Mouse (Mus musculus): ENCODE measurements around the gene Trim47. TPM values are rescaled to one million over a fixed set of nuclear protein-coding genes. Genes with fewer than 3 reads are reported as not detected.

Gene Trim47
- 89.0 and 104 TPM in 2 replicates for total RNA-seq (2014; rRNA removed; ENCODE audit: low replicate concordance)
- polyA plus RNA-seq (2015; fragmentation: Nextera tagmentation; extraction: Ambion mirVana), result 42.8 and 43.9 TPM in 2 replicates

DNA sequence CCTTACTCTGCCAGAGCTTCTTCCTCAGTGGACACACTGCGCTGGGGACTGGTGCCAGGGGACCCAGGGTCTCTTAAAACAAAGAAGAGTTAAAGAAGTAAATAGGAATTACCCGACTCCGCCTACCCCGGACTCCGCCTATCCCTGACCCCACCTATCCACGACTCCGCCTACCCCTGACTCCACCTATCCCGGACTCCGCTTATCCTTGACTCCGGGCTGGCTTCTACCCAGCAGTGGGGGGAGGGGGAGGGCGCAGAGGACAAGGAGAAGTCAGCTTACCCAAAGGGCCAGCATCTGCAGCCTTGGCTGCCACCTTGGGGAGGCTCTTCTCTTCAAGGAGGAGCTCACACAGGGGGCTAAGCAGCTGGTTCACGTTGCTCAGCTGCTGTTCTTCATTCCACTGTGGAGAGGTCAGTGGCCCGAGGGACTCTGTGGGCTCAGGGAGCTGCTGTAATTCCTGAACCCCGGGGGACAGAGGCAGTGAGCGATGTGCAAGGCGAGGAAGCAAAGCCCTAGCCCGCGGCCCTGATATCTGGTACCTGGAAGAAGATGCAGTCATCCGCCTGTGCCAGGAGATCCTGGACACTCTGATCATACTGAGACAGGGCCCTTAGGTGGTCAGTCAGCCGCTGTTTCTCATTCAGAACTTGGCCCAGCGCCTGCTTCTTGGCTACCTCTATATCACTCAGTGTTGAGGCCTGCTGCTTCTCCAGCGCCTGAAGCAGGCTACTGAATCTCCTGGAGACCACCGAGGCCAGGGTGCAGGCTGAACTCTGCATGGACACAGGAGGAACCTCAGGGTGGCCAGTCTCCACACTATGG, at the start of gene Trim47:
Gene Trim47, minus strand, starts transcription at position 55 of the 825 bp plus-strand sequence.
- H3K27me3 ChIP-seq (ENCODE audit: control insufficient read depth, insufficient read depth, low read length), result no peaks in the 10 kb centered on the region
- no peak within 1 kb of the TSS for H3K9ac ChIP-seq (replicated peaks; ENCODE audit: low read depth, low read length)
- TF ChIP-seq EP300 (IDR thresholded peaks at IDR 0.05; ENCODE audit: low read depth) (no peak), CTCF (IDR thresholded peaks at IDR 0.05; ENCODE audit: low read depth) (no peak)
- H3K4me2 ChIP-seq (ENCODE audit: low read depth, low read length), result peak within 1 kb of the TSS; percentile 5; the same call in 1 of the 2 replicates
- no peaks in the 10 kb centered on the region for H3K9me3 ChIP-seq (replicated peaks; ENCODE audit: control insufficient read depth, low read length)
- H3K27ac ChIP-seq (ENCODE audit: low read depth), result no peak within 1 kb of the TSS
- WGBS, result 37% methylated on average over 23 of the region's 23 CpGs
- peaks cover 18% of the 10 kb centered on the region for H3K36me3 ChIP-seq (replicated peaks; ENCODE audit: control insufficient read depth, insufficient read depth, low read length)
- no peak within 1 kb of the TSS for H3K4me3 ChIP-seq (ENCODE audit: low read depth, low read length)
- ATAC-seq (ENCODE audit: insufficient read depth, low read depth) (peak; percentile 42; the same call in 1 of the 2 replicates), DNase-seq (ENCODE audit: low spot score) (peak; percentile 64)
- H3K4me1 ChIP-seq (ENCODE audit: control insufficient read depth, insufficient read depth), result peaks cover 23% of the 10 kb centered on the region; the same call in 1 of the 2 replicates

DNA sequence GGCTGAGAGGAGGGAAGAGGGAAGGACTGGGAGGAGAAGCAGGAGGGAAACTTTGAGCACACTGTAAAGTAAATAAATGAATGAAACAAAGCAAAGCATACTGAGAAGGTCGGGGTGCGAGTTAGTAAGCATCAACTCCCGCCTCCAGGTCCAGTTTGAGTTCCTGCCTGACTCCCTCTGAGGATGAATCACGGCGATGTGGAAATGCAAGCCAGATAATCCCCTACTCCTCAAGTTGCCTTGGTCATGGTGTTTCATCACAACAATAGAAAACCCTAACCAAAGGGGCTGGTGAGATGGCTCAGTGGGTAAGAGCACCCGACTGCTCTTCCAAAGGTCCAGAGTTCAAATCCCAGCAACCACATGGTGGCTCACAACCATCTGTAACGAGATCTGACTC, 49.0 kb upstream of the Trim47 start:
- H3K27ac ChIP-seq (ENCODE audit: low read depth), result no peak overlapping the region
- no peaks in the 10 kb centered on the region for H3K9me3 ChIP-seq (replicated peaks; ENCODE audit: control insufficient read depth, low read length)
- H3K4me2 ChIP-seq (ENCODE audit: low read depth, low read length), result no peak overlapping the region
- no peak for ATAC-seq (ENCODE audit: insufficient read depth, low read depth)
- H3K9ac ChIP-seq (replicated peaks; ENCODE audit: low read depth, low read length), result no peak overlapping the region
- WGBS, result 89% methylated on average over 7 of the region's 7 CpGs
- no peak for DNase-seq (ENCODE audit: low spot score)
- no peaks in the 10 kb centered on the region for H3K4me1 ChIP-seq (ENCODE audit: control insufficient read depth, insufficient read depth)
- H3K4me3 ChIP-seq (ENCODE audit: low read depth, low read length), result no peak overlapping the region
- peaks cover 90% of the 10 kb centered on the region for H3K36me3 ChIP-seq (replicated peaks; ENCODE audit: control insufficient read depth, insufficient read depth, low read length)
- no peak for TF ChIP-seq EP300 (IDR thresholded peaks at IDR 0.05; ENCODE audit: low read depth)
- TF ChIP-seq CTCF (IDR thresholded peaks at IDR 0.05; ENCODE audit: low read depth), result no peak
- H3K27me3 ChIP-seq (ENCODE audit: control insufficient read depth, insufficient read depth, low read length), result no peaks in the 10 kb centered on the region

- peaks cover 80% of the 10 kb centered on the region for H3K36me3 ChIP-seq (replicated peaks; ENCODE audit: control insufficient read depth, insufficient read depth, low read length)
- H3K4me3 ChIP-seq (ENCODE audit: low read depth, low read length), result no peak overlapping the region
- TF ChIP-seq CTCF (IDR thresholded peaks at IDR 0.05; ENCODE audit: low read depth), result no peak
- TF ChIP-seq EP300 (IDR thresholded peaks at IDR 0.05; ENCODE audit: low read depth), result no peak
- 90% methylated on average over 22 of the region's 22 CpGs for WGBS
- no peak for ATAC-seq (ENCODE audit: insufficient read depth, low read depth)
- no peaks in the 10 kb centered on the region for H3K4me1 ChIP-seq (ENCODE audit: control insufficient read depth, insufficient read depth)
- H3K4me2 ChIP-seq (ENCODE audit: low read depth, low read length), result no peak overlapping the region
- no peak for DNase-seq (ENCODE audit: low spot score)
- H3K27ac ChIP-seq (ENCODE audit: low read depth), result no peak overlapping the region
- no peak overlapping the region for H3K9ac ChIP-seq (replicated peaks; ENCODE audit: low read depth, low read length)
- H3K27me3 ChIP-seq (ENCODE audit: control insufficient read depth, insufficient read depth, low read length), result no peaks in the 10 kb centered on the region
- H3K9me3 ChIP-seq (replicated peaks; ENCODE audit: control insufficient read depth, low read length), result no peaks in the 10 kb centered on the region
Measured at GRCm38 (mm10) chr11:116174775-116175448, 47.9 kb upstream of the Trim47 start.

GRCm38 (mm10) chr11:116171959-116172358, 44.9 kb upstream of the Trim47 start:
- no peak overlapping the region for H3K4me3 ChIP-seq (ENCODE audit: low read depth, low read length)
- DNase-seq (ENCODE audit: low spot score), result no peak
- H3K9ac ChIP-seq (replicated peaks; ENCODE audit: low read depth, low read length), result no peak overlapping the region
- H3K27ac ChIP-seq (ENCODE audit: low read depth), result no peak overlapping the region
- H3K4me1 ChIP-seq (ENCODE audit: control insufficient read depth, insufficient read depth), result peaks cover 2% of the 10 kb centered on the region
- no peaks in the 10 kb centered on the region for H3K9me3 ChIP-seq (replicated peaks; ENCODE audit: control insufficient read depth, low read length)
- H3K4me2 ChIP-seq (ENCODE audit: low read depth, low read length), result no peak overlapping the region
- TF ChIP-seq CTCF (IDR thresholded peaks at IDR 0.05; ENCODE audit: low read depth), result no peak
- TF ChIP-seq EP300 (IDR thresholded peaks at IDR 0.05; ENCODE audit: low read depth), result no peak
- ATAC-seq (ENCODE audit: insufficient read depth, low read depth), result no peak
- H3K27me3 ChIP-seq (ENCODE audit: control insufficient read depth, insufficient read depth, low read length), result no peaks in the 10 kb centered on the region
- 87% methylated on average over 2 of the region's 2 CpGs for WGBS
- peaks cover 56% of the 10 kb centered on the region for H3K36me3 ChIP-seq (replicated peaks; ENCODE audit: control insufficient read depth, insufficient read depth, low read length)

DNA sequence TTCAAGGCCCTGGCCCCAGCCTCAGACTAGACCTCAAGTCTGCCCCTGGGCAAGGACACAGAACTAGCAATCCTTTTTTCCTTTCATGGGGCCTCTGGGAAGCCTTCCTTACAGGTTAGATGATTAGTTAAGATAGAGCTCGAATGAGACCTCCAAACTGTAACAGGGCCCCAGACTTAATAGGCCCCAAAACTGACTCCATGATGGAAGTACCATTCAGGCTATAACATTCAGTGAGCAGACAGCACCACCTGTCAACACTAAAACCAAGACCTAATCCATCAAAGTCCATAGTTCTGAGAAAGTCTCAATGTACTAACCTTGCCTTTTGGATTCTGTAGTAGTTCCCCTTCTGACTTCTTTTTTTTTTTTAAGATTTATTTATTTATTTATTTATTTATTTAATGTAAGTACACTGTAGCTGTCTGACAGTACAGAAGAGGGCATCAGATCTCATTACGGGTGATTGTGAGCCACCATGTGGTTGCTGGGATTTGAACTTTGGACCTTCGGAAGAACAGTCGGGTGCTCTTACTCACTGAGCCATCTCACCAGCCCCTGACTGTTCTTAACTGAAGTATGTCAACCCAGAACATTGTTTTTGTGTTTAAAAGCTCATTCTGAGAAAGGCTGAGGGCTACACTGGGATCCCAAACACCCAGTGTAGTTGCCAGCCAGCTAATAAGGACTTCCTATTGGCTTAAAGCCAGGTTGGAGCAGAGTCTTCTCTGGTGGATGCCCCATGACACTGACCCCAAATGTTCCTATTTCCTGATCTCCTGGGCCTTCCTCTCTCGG, 43.2 kb upstream of the Trim47 start:
- H3K27ac ChIP-seq (ENCODE audit: low read depth), result no peak overlapping the region

More for the DNA sequence above, 43.2 kb upstream of the Trim47 start:
- DNase-seq (ENCODE audit: low spot score), result no peak
- 77% methylated on average over 5 of the region's 5 CpGs for WGBS
- Histone ChIP-seq H3K36me3 (replicated peaks; ENCODE audit: control insufficient read depth, insufficient read depth, low read length) (peaks cover 49% of the 10 kb centered on the region), H3K4me1 (ENCODE audit: control insufficient read depth, insufficient read depth) (peaks cover 8% of the 10 kb centered on the region), H3K4me3 (ENCODE audit: low read depth, low read length) (no peak overlapping the region), H3K27me3 (ENCODE audit: control insufficient read depth, insufficient read depth, low read length) (no peaks in the 10 kb centered on the region), H3K9me3 (replicated peaks; ENCODE audit: control insufficient read depth, low read length) (no peaks in the 10 kb centered on the region), H3K4me2 (ENCODE audit: low read depth, low read length) (no peak overlapping the region), H3K9ac (replicated peaks; ENCODE audit: low read depth, low read length) (no peak overlapping the region)
- TF ChIP-seq CTCF (IDR thresholded peaks at IDR 0.05; ENCODE audit: low read depth), result no peak
- TF ChIP-seq EP300 (IDR thresholded peaks at IDR 0.05; ENCODE audit: low read depth), result no peak
- no peak for ATAC-seq (ENCODE audit: insufficient read depth, low read depth)

Data from heart, postnatal 0 days (tissue).